Mouse (Mus musculus) limb, embryonic 12.5 days (tissue): ENCODE data around the gene Gm17364. TPM values are rescaled to one million over a fixed set of nuclear protein-coding genes. Genes with fewer than 3 reads are reported as not detected.

ENCODE experiments used
- ATAC-seq: fragments of 200-750 bp; cut with Nextera tagmentation; 2 replicates; pipeline ENCODE4 v1.8.0; 2017; ENCODE audit warnings: low read depth, moderate TSS enrichment; ENCODE audit not compliant: insufficient number of reproducible peaks, insufficient read depth, low FRiP score, low TSS enrichment
- H3K27ac ChIP-seq: fragments of 300-500 bp; sonication (generic); 2 replicates; pipeline ENCODE4 v1.5.1; 2016; ENCODE audit warnings: mild to moderate bottlenecking, moderate library complexity
- H3K27me3 ChIP-seq: fragments of 300-500 bp; sonication (generic); 2 replicates; pipeline ENCODE4 v1.6.1; 2016; ENCODE audit warnings: mild to moderate bottlenecking, moderate library complexity
- H3K36me3 ChIP-seq: fragments of 300-500 bp; sonication (generic); 2 replicates; pipeline ENCODE4 v1.6.1; 2016; ENCODE audit warnings: mild to moderate bottlenecking, moderate library complexity
- H3K4me1 ChIP-seq: fragments of 300-500 bp; sonication (generic); replicated peaks from 2 replicates; pipeline ENCODE4 v1.6.1; 2016
- H3K4me2 ChIP-seq: fragments of 300-500 bp; sonication (generic); 2 replicates; pipeline ENCODE4 v1.6.1; 2016; ENCODE audit warnings: mild to moderate bottlenecking, moderate library complexity
- H3K4me3 ChIP-seq: fragments of 300-500 bp; sonication (generic); replicated peaks from 2 replicates; pipeline ENCODE4 v1.5.1; 2016; ENCODE audit warnings: mild to moderate bottlenecking
- H3K9ac ChIP-seq: fragments of 300-500 bp; sonication (generic); replicated peaks from 2 replicates; pipeline ENCODE4 v1.6.1; 2016; ENCODE audit warnings: mild to moderate bottlenecking, moderate library complexity
- H3K9me3 ChIP-seq: fragments of 300-500 bp; sonication (generic); 2 replicates; pipeline ENCODE4 v1.6.1; 2016; ENCODE audit warnings: mild to moderate bottlenecking, moderate library complexity
- WGBS: fragments of 180-500 bp; shearing (Covaris S2); methylation state at CpG from one replicate; pipeline ENCODE4 v1.1.7; 2016; 5-methylcytosine and 5-hydroxymethylcytosine counted together
- polyA plus RNA-seq: library from polyadenylated mRNA; unstranded; fragments of >200 nt; fragmentation: Nextera tagmentation; extraction: Ambion mirVana; gene quantifications from 2 replicates; pipeline ENCODE4 v1.2.1, GENCODE M21; 2016

Gene Gm17364
- not detected in 2 replicates for polyA plus RNA-seq

GRCm38 (mm10) chr13:41273927-41274650, at the start of gene Gm17364:
Gene Gm17364 (minus strand): TSS chr13:41273977.
- no peak within 1 kb of the TSS for H3K4me2 ChIP-seq
- no peaks in the 10 kb centered on the region; the same call in 1 of the 2 replicates for H3K9me3 ChIP-seq
- no peaks in the 10 kb centered on the region for H3K27me3 ChIP-seq
- no peak within 1 kb of the TSS for H3K9ac ChIP-seq
- H3K36me3 ChIP-seq = peaks cover 7% of the 10 kb centered on the region; the same call in 1 of the 2 replicates
- no peak for ATAC-seq
- no peak within 1 kb of the TSS for H3K27ac ChIP-seq
- no peaks in the 10 kb centered on the region; the same call in 1 of the 2 replicates for H3K4me1 ChIP-seq
- no peak within 1 kb of the TSS for H3K4me3 ChIP-seq
- WGBS = 92% methylated on average over 10 of the region's 10 CpGs

- H3K4me2 ChIP-seq = no peak overlapping the region
- no peaks in the 10 kb centered on the region for H3K9me3 ChIP-seq
- H3K9ac ChIP-seq = no peak overlapping the region
- H3K27me3 ChIP-seq = no peaks in the 10 kb centered on the region
- H3K4me1 ChIP-seq = peaks cover 6% of the 10 kb centered on the region; the same call in 1 of the 2 replicates
- 0 out of 2 replicates have a peak overlapping the region, but pooled peaks have one; percentile 45 for H3K27ac ChIP-seq
- 60% methylated on average over 3 of the region's 3 CpGs for WGBS
- no peak for ATAC-seq
- H3K36me3 ChIP-seq = peaks cover 9% of the 10 kb centered on the region
- H3K4me3 ChIP-seq = no peak overlapping the region
Observed at GRCm38 (mm10) chr13:41321433-41321832, 47.7 kb upstream of the Gm17364 start.

- WGBS = 91% methylated on average over 5 of the region's 5 CpGs
Observed at GRCm38 (mm10) chr13:41320749-41321148, 47.0 kb upstream of the Gm17364 start.

GRCm38 (mm10) chr13:41302716-41303115, 28.9 kb upstream of the Gm17364 start:
- Histone ChIP-seq H3K9me3 (no peaks in the 10 kb centered on the region), H3K4me1 (no peaks in the 10 kb centered on the region), H3K27ac (no peak overlapping the region), H3K4me3 (no peak overlapping the region), H3K36me3 (no peaks in the 10 kb centered on the region), H3K9ac (no peak overlapping the region), H3K27me3 (no peaks in the 10 kb centered on the region), H3K4me2 (no peak overlapping the region)
- ATAC-seq = no peak
- WGBS = 63% methylated on average over 10 of the region's 10 CpGs

More at GRCm38 (mm10) chr13:41320749-41321148, 47.0 kb upstream of the Gm17364 start:
- no peaks in the 10 kb centered on the region for H3K27me3 ChIP-seq
- no peak overlapping the region for H3K9ac ChIP-seq
- H3K4me1 ChIP-seq = peaks cover 6% of the 10 kb centered on the region; the same call in 1 of the 2 replicates
- ATAC-seq = no peak
- H3K4me2 ChIP-seq = no peak overlapping the region
- no peak overlapping the region for H3K4me3 ChIP-seq
- H3K27ac ChIP-seq = no peak overlapping the region
- no peaks in the 10 kb centered on the region for H3K9me3 ChIP-seq
- peaks cover 16% of the 10 kb centered on the region for H3K36me3 ChIP-seq

- Histone ChIP-seq H3K9me3 (no peaks in the 10 kb centered on the region), H3K4me3 (no peak overlapping the region), H3K4me2 (no peak overlapping the region), H3K36me3 (no peaks in the 10 kb centered on the region), H3K4me1 (no peaks in the 10 kb centered on the region), H3K27ac (no peak overlapping the region), H3K9ac (no peak overlapping the region), H3K27me3 (no peaks in the 10 kb centered on the region)
- ATAC-seq = no peak
- WGBS = 59% methylated on average over 4 of the region's 4 CpGs
Observed at GRCm38 (mm10) chr13:41300037-41300436, 26.3 kb upstream of the Gm17364 start.

- 27% methylated on average over 5 of the region's 5 CpGs for WGBS
- no peak overlapping the region for H3K9ac ChIP-seq
- H3K27ac ChIP-seq = no peak overlapping the region
- no peak overlapping the region for H3K4me2 ChIP-seq
- no peaks in the 10 kb centered on the region for H3K36me3 ChIP-seq
- H3K9me3 ChIP-seq = no peaks in the 10 kb centered on the region
- ATAC-seq = no peak
- no peaks in the 10 kb centered on the region for H3K27me3 ChIP-seq
- H3K4me1 ChIP-seq = no peaks in the 10 kb centered on the region
- no peak overlapping the region for H3K4me3 ChIP-seq
Observed at GRCm38 (mm10) chr13:41298996-41299395, 25.2 kb upstream of the Gm17364 start.

- Histone ChIP-seq H3K9me3 (no peaks in the 10 kb centered on the region), H3K4me2 (no peak overlapping the region), H3K27me3 (no peaks in the 10 kb centered on the region), H3K4me1 (no peaks in the 10 kb centered on the region), H3K36me3 (no peaks in the 10 kb centered on the region), H3K4me3 (no peak overlapping the region), H3K9ac (no peak overlapping the region), H3K27ac (no peak overlapping the region)
- ATAC-seq = no peak
- 50% methylated on average over 2 of the region's 2 CpGs for WGBS
Observed at GRCm38 (mm10) chr13:41298533-41298932, 24.8 kb upstream of the Gm17364 start.

- WGBS = 85% methylated on average over 10 of the region's 10 CpGs
- Histone ChIP-seq H3K9ac (no peak overlapping the region), H3K4me1 (no peaks in the 10 kb centered on the region), H3K27ac (no peak overlapping the region), H3K4me2 (no peak overlapping the region), H3K36me3 (no peaks in the 10 kb centered on the region), H3K4me3 (no peak overlapping the region), H3K27me3 (no peaks in the 10 kb centered on the region), H3K9me3 (no peaks in the 10 kb centered on the region)
- no peak for ATAC-seq
Observed at GRCm38 (mm10) chr13:41296396-41296795, 22.6 kb upstream of the Gm17364 start.

- 70% methylated on average over 6 of the region's 6 CpGs for WGBS
- no peak overlapping the region for H3K4me3 ChIP-seq
- ATAC-seq = no peak
- H3K36me3 ChIP-seq = no peaks in the 10 kb centered on the region
- no peaks in the 10 kb centered on the region for H3K9me3 ChIP-seq
- H3K4me1 ChIP-seq = no peaks in the 10 kb centered on the region
- H3K9ac ChIP-seq = no peak overlapping the region
- no peak overlapping the region for H3K4me2 ChIP-seq
- H3K27ac ChIP-seq = no peak overlapping the region
- no peaks in the 10 kb centered on the region for H3K27me3 ChIP-seq
Observed at GRCm38 (mm10) chr13:41295886-41296285, 22.1 kb upstream of the Gm17364 start.

GRCm38 (mm10) chr13:41293595-41293994, 19.8 kb upstream of the Gm17364 start:
- Histone ChIP-seq H3K36me3 (no peaks in the 10 kb centered on the region), H3K4me1 (no peaks in the 10 kb centered on the region), H3K9me3 (no peaks in the 10 kb centered on the region), H3K4me2 (no peak overlapping the region), H3K27ac (no peak overlapping the region), H3K27me3 (no peaks in the 10 kb centered on the region), H3K4me3 (no peak overlapping the region), H3K9ac (no peak overlapping the region)
- WGBS = 66% methylated on average over 5 of the region's 5 CpGs
- no peak for ATAC-seq

- Histone ChIP-seq H3K27ac (no peak overlapping the region), H3K9ac (no peak overlapping the region), H3K4me2 (no peak overlapping the region), H3K4me1 (no peaks in the 10 kb centered on the region), H3K27me3 (no peaks in the 10 kb centered on the region), H3K9me3 (no peaks in the 10 kb centered on the region), H3K36me3 (no peaks in the 10 kb centered on the region), H3K4me3 (no peak overlapping the region)
- WGBS = 85% methylated on average over 4 of the region's 4 CpGs
- no peak for ATAC-seq
Observed at GRCm38 (mm10) chr13:41291466-41291974, 17.7 kb upstream of the Gm17364 start.
